In genomic region chr5:92812936-92813335, GRCm38 (mm10) we compare ENCODE assay signal across 9 mouse cellular contexts.
DNase-seq lines count a peak whose midpoint lies in the region; ATAC-seq and TF ChIP-seq lines count a peak whose summit lies in the region.
"Had no signal": no experiment of that assay in that cellular context is flagged by ENCODE, and none has a peak within 500 bp of the region (broad histone marks: within the 10 kb centered on the region; RNA-seq: fewer than 3 reads in every experiment).

No protein-coding gene starts in this region.

- peaks cover 5% of the 10 kb centered on the region; the same call in 1 of the 2 replicates for H3K36me3 ChIP-seq in hindbrain, embryonic 10.5 days
- no peaks in the 10 kb centered on the region for H3K36me3 ChIP-seq in hindbrain, embryonic 14.5 days (replicated peaks; ENCODE audit: control insufficient read depth, insufficient read depth)
- H3K36me3 ChIP-seq in intestine, postnatal 0 days (ENCODE audit: control insufficient read depth, insufficient read depth): no peaks in the 10 kb centered on the region

- WGBS in hindbrain, embryonic 10.5 days: 3% methylated on average over 8 of the region's 8 CpGs
- 3% methylated on average over 8 of the region's 8 CpGs for WGBS in hindbrain, embryonic 14.5 days
- WGBS in intestine, postnatal 0 days: 33% methylated on average over 8 of the region's 8 CpGs

- H3K4me2 ChIP-seq in hindbrain, embryonic 14.5 days (replicated peaks): no peak overlapping the region
- H3K4me2 ChIP-seq in intestine, postnatal 0 days (replicated peaks; ENCODE audit: low read depth): peak overlapping the region; percentile 32; the same call in 1 of the 2 replicates

- DNase-seq in hindbrain, embryonic 10.5 days (ENCODE audit: low spot score): peak; percentile 76
- no peak for DNase-seq in hindbrain, embryonic 14.5 days (ENCODE audit: low spot score)
- DNase-seq in embryo, embryonic 10.5 days (ENCODE audit: low spot score): peak; percentile 87
- peak; percentile 77 for DNase-seq in lung, postnatal 25 days (ENCODE audit: low spot score)
- DNase-seq in B cell, adult 2 months: no peak
- DNase-seq in urinary bladder, adult 2 months (ENCODE audit: low spot score): no peak
- no peak for DNase-seq in spleen, postnatal 36 days (ENCODE audit: low spot score in 2 of 2)

- H3K27ac ChIP-seq in hindbrain, embryonic 10.5 days: peak overlapping the region; percentile 80
- no peak overlapping the region for H3K27ac ChIP-seq in hindbrain, embryonic 14.5 days
- H3K27ac ChIP-seq in intestine, postnatal 0 days (ENCODE audit: low read depth, low read length): no peak overlapping the region
- H3K27ac ChIP-seq: macrophage had no signal

- no peaks in the 10 kb centered on the region for H3K9me3 ChIP-seq in hindbrain, embryonic 10.5 days
- no peaks in the 10 kb centered on the region for H3K9me3 ChIP-seq in hindbrain, embryonic 14.5 days (ENCODE audit: control insufficient read depth, low read length)
- no peaks in the 10 kb centered on the region for H3K9me3 ChIP-seq in intestine, postnatal 0 days (ENCODE audit: control insufficient read depth)

- peaks cover 63% of the 10 kb centered on the region for H3K4me1 ChIP-seq in hindbrain, embryonic 10.5 days (replicated peaks)
- H3K4me1 ChIP-seq in hindbrain, embryonic 14.5 days (replicated peaks; ENCODE audit: control insufficient read depth, insufficient read depth, low read length): peaks cover 19% of the 10 kb centered on the region
- H3K4me1 ChIP-seq in intestine, postnatal 0 days (replicated peaks; ENCODE audit: control insufficient read depth, insufficient read depth, low read length): peaks cover 15% of the 10 kb centered on the region

- TF ChIP-seq CTCF in intestine, postnatal 0 days (IDR thresholded peaks at IDR 0.05; ENCODE audit: low read depth): no peak

- peaks cover 10% of the 10 kb centered on the region for H3K27me3 ChIP-seq in hindbrain, embryonic 10.5 days (ENCODE audit: insufficient read depth, poor library complexity, severe bottlenecking)
- H3K27me3 ChIP-seq in hindbrain, embryonic 14.5 days (ENCODE audit: control insufficient read depth, insufficient read depth, low read length): no peaks in the 10 kb centered on the region; the same call in 1 of the 2 replicates
- H3K27me3 ChIP-seq in intestine, postnatal 0 days (replicated peaks; ENCODE audit: control insufficient read depth, insufficient read depth, low read length): no peaks in the 10 kb centered on the region

- peak overlapping the region; percentile 23; the same call in 1 of the 2 replicates for H3K4me3 ChIP-seq in hindbrain, embryonic 10.5 days
- H3K4me3 ChIP-seq in hindbrain, embryonic 14.5 days (replicated peaks; ENCODE audit: low read length): no peak overlapping the region
- H3K4me3 ChIP-seq in intestine, postnatal 0 days (ENCODE audit: low read depth, low read length): no peak overlapping the region

- no peak for ATAC-seq in hindbrain, embryonic 14.5 days (ENCODE audit: low FRiP score)
- ATAC-seq in intestine, postnatal 0 days: no peak

- no peak overlapping the region for H3K9ac ChIP-seq in hindbrain, embryonic 14.5 days
- H3K9ac ChIP-seq in intestine, postnatal 0 days (ENCODE audit: low read depth, low read length): no peak overlapping the region

Comparison
In these comparisons a context has a peak if more than half of its experiments do, and no peak if none do; other contexts are left out.
1. DNase-seq: peak in hindbrain, embryonic 10.5 days (single experiment), embryo, embryonic 10.5 days (single experiment) and lung, postnatal 25 days (single experiment); none in hindbrain, embryonic 14.5 days (single experiment), B cell, adult 2 months (0 of 2), urinary bladder, adult 2 months (single experiment) and spleen, postnatal 36 days (0 of 2).